Mouse (Mus musculus) megakaryocyte progenitor cell, adult 5-6 weeks (primary cell): ENCODE results near the gene Zic2. TPM values are rescaled to one million over a fixed set of nuclear protein-coding genes. Genes with fewer than 3 reads are reported as not detected.

Source experiments
- ATAC-seq: replicated peaks from 2 replicates; pipeline ENCODE4 v1.8.0; 2016; ENCODE audit warnings: mild to moderate bottlenecking, moderate TSS enrichment, inconsistent platforms; ENCODE audit not compliant: poor library complexity
- total RNA-seq, 2 experiments: library from RNA; stranded (forward) in 1 of 2; stranded (reverse) in 1 of 2; fragments of 157-497, 149-512 nt in 1 of 2; fragments of 200-1000 nt in 1 of 2; gene quantifications; 2 replicates each; pipeline versions ENCODE4 v1.2.3 to v1.2.4; 2015 to 2017

Zic2 gene
- total RNA-seq, 2 experiments from 2014 or later: not detected

GRCm38 (mm10) chr14:122461500-122461899 is 13.7 kb upstream of the Zic2 start:
- ATAC-seq: no peak

DNA sequence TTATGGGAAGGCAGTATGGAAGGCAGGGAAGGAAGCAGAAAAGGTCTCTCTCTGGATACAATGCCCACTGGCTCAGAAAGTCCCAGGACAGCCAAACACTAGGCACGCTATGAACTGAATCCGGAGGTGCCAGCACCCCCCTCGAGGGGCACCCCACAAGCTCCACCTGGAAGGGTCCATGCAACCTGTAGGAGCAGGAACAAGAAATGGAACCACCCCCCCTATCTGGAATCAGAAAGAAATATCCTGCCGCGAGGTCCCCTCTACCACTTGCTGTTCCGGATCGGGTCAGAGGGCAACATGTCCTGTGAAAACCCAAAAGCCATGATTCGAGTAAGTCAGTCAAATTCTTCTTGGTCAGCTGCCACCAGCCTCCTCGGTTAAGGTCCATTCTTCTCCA is 13.3 kb upstream of the Zic2 start:
- no peak for ATAC-seq

DNA sequence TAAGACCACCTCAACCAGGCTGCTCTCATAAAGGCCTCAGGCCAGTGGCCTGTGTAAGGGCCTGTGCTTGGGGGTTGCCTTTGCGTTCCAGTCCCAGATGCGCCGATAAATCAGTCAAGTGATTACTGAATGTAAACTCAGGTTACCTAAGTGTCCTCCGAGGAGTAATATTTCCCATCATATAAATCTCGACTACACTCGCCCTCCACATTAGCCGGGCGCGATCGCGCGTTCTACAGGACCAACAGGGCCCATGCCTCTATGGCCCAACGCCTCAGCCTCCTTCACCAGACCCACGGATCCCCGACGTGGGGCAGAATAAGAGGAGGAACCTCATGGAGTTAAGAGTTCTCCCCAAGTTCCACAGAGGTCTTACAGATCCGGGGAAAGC is 12.6 kb upstream of the Zic2 start:
- no peak for ATAC-seq

DNA sequence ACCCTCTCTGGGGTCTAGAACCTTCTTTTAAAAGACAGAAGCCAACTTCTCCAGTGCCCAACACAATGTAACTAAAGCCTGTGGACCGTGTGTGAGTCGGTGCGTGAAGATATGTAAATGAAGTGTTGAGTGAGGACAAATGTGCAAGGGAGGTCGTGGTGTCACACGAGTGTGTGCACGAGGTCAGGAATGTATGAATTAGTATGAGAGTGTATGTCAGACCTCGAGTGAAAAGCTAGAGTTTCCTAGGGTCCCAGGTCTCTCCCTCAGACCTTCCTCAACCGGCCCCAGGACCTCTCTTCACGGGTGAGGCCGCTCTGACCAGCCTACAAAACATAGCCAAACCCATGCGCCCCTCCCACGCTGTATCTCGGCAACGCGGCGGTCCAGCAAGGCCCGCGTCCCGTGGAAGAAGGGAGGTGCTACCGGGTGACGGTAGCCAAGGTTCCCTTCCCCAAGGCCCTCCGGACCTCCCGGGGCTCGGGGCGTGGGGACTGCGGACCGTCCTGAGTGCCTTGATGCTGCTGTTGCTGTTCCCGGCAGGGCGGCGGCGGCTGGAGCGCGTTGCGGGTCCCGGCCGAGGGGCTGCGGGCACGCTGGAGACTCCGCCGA is 12.0 kb upstream of the Zic2 start:
- 0 out of 2 replicates have a peak, but pooled peaks have one; percentile 8 for ATAC-seq

GRCm38 (mm10) chr14:122463734-122464341 is 11.4 kb upstream of the Zic2 start:
- ATAC-seq: peak; percentile 38

GRCm38 (mm10) chr14:122464351-122464762 is 10.9 kb upstream of the Zic2 start:
- no peak; the same call in 1 of the 2 replicates for ATAC-seq

GRCm38 (mm10) chr14:122464763-122465741 is 10.2 kb upstream of the Zic2 start, which contains the start of gene Zic5:
Gene Zic5 (minus strand): TSS chr14:122465677.
- peak; percentile 23; the same call in 1 of the 2 replicates for ATAC-seq

GRCm38 (mm10) chr14:122465931-122466490 is 9.2 kb upstream of the Zic2 start:
- ATAC-seq: no peak

GRCm38 (mm10) chr14:122466756-122467362 is 8.4 kb upstream of the Zic2 start:
- no peak for ATAC-seq

DNA sequence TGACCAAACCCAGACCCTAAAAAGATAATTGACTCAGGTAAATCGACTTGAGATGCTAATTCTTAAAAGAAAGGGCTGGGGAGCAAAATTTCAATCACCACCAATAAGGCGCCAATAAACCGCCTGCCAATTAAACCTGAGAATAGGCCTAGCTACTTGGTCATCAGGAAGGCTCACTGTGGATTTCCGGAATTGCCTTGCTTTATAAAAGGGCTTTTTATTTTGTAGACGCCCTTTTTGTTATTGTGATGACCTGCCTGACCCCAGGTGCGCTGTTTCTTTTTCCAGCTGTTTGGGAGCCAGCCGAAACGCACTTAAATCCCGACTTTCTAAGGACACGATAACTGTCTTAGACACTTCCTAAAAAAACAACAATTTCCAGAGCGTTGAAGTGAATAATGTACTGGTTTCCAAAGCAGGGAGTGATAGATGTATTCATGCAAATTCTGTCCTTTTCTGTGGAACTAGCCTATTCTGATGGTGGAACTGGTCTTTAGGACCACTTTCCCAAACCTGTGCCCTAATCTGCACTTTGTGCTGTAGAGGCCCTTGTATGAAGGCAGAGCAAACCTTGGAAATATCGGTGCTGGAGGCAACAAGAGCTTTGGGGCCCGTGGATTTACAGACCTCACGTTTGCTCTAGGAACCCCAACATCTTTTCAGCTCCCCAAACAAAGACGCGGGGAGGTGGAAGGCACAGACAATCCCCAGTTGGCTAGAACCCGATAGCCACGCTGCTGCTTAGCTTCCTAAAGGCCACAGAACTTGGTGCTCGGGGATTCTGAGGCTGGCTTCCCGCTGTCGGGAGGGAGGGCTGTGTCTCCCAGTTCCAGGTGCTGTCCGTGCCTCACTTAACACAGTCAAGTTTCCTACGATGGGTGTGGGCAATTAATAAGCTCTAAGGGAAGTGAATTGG is 7.1 kb upstream of the Zic2 start:
- no peak for ATAC-seq

- ATAC-seq: no peak
Measured at GRCm38 (mm10) chr14:122468971-122469755, 6.1 kb upstream of the Zic2 start.

DNA sequence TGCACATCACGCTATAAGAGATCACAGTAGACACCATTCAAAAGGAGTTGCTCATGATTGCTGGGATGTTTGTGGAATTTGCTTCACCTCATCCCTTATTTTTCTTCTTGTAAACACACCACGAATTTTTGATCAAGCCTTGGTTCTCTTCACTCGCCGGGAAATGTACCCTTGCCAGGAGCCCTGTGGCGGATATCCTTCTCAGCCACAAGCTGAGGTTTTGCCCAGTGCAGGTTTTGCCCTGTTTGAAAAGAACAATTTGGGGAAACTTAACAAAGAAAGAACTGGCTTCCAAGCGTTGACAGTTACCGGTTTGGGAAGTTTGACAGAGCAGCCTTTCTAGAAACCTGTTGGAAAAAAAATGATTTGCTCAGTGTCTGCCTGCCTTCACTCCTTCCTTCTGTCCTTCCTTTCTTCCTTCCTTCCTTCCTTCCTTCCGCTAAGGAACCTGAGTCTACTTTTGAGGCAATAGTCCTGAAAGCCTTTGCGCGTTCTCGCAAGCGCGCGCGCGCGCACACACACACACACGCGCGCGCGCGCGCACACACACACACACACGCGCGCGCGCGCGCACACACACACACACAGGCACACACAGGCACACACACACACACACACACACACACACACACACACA is 3.7 kb upstream of the Zic2 start:
- ATAC-seq: no peak

GRCm38 (mm10) chr14:122472161-122472560 is 3.1 kb upstream of the Zic2 start:
- no peak for ATAC-seq

GRCm38 (mm10) chr14:122472647-122473046 is 2.6 kb upstream of the Zic2 start:
- no peak for ATAC-seq

- ATAC-seq: no peak
Measured at GRCm38 (mm10) chr14:122473211-122473751, 2.0 kb upstream of the Zic2 start.

DNA sequence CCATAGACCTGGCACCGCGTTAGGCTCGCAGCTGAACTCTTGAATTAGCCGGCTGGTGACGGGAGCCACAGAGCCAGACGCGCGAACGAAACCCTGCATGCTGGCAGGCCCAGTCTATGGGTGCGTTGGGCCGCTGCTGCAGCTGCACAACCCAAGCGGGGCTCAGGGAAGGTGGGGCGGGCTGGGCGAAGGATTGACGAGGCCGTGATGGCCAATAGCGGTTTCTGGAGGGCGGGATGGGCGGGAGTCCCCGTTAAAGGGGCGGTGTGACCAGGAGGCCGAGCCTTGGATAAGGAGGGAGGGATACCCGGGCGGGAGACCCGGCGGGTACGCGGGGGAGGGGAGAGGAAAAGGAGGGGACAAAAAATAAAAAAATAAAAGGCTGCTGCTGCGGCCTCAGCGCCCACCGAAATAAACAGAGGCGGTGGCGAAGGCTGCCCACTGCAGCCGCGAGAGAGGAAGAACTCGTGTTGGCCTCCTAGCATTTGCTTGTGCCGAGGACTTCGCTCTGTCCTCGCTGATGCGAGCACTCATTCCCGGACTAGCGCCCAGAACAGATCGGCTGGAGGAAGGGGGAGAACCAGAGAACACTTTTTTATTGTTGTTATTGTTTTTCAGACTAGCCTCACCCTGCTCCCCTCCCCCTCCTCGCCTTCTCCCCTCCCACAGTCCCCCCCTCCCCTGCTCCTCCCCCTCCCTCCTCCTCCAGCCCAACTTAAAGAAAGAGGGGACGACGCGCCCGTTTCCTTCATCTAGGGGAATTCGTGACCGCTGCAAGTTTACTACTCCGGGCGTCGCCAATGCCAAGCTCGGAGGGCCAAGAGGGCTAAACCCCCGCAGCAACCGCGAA is 969 bp upstream of the Zic2 start:
- ATAC-seq: 0 out of 2 replicates have a peak, but pooled peaks have one; percentile 9

GRCm38 (mm10) chr14:122475557-122476040 is 364 bp downstream of the Zic2 start:
- 0 out of 2 replicates have a peak, but pooled peaks have one; percentile 6 for ATAC-seq
